Mouse (Mus musculus) spleen, adult 10 weeks (tissue): Measurements from ENCODE around the gene Gm10842. TPM values are rescaled to one million over a fixed set of nuclear protein-coding genes. Genes with fewer than 3 reads are reported as not detected.

Experiments
- polyA plus RNA-seq: library from polyadenylated mRNA; stranded (reverse); fragments of 350-450 nt; fragmentation: Illumina TruSeq; extraction: RNeasy Lipid Tissue Mini Kit (QIAGEN cat#74804); gene quantifications from one replicate; pipeline ENCODE4 v1.2.3, GENCODE M21; 2015; ENCODE audit warnings: low replicate concordance; ENCODE audit not compliant: insufficient read depth

The Gm10842 gene
- polyA plus RNA-seq = not detected

GRCm38 (mm10) chr11:105146593-105146992 is at the start of gene Gm10842:
TSS of gene Gm10842 (plus strand) at chr11:105146893.

GRCm38 (mm10) chr11:105125735-105126519 is 20.8 kb upstream of the Gm10842 start, which contains the start of gene Mettl2:
TSS of gene Mettl2 (plus strand) at chr11:105126425.

GRCm38 (mm10) chr11:105178516-105178915 is 31.8 kb downstream of the Gm10842 start, which contains the start of gene Tlk2:
TSS of gene Tlk2 (plus strand) at chr11:105178807.

Other genes starting within 250 kb of the Gm10842 start
- not detected for gene Efcab3, start 83.3 kb upstream of the Gm10842 start, polyA plus RNA-seq
- gene Mettl2, start 20.5 kb upstream of the Gm10842 start, polyA plus RNA-seq = 36.4 TPM
- 73.1 TPM for gene Tlk2, start 31.9 kb downstream of the Gm10842 start, polyA plus RNA-seq
- 1.2 TPM for gene Mrc2, start 145.8 kb downstream of the Gm10842 start, polyA plus RNA-seq